Mouse (Mus musculus): ENCODE measurements around the gene Podxl2.

GRCm38 (mm10) chr6:88901947-88902820 is 27.3 kb upstream of the Podxl2 start, which contains the start of gene Tpra1:
- TF ChIP-seq CTCF (IDR thresholded peaks at IDR 0.05; ENCODE audit: low read depth) (no peak), EP300 (IDR thresholded peaks at IDR 0.05; ENCODE audit: low read depth) (peak; percentile 48; the same call in 1 of the 2 replicates)
